Mouse (Mus musculus): ENCODE measurements around the gene Ttc28.

Gene Ttc28

GRCm38 (mm10) chr5:111217447-111218110 lies 338.0 kb downstream of the Ttc28 start:
- DNase-seq = no peak

GRCm38 (mm10) chr5:111218111-111218891 lies 338.7 kb downstream of the Ttc28 start:
- DNase-seq = no peak

- no peak for DNase-seq
Observed at GRCm38 (mm10) chr5:111218998-111219397, 339.4 kb downstream of the Ttc28 start.

GRCm38 (mm10) chr5:111220679-111221380 lies 341.2 kb downstream of the Ttc28 start:
- DNase-seq = no peak

GRCm38 (mm10) chr5:111222820-111223219 lies 343.2 kb downstream of the Ttc28 start:
- no peak for DNase-seq

- DNase-seq = no peak
Observed at GRCm38 (mm10) chr5:111225306-111225705, 345.7 kb downstream of the Ttc28 start.

- peak; percentile 89 for DNase-seq
Observed at GRCm38 (mm10) chr5:111226486-111226885, 346.9 kb downstream of the Ttc28 start.

- DNase-seq = no peak
Observed at GRCm38 (mm10) chr5:111227850-111228249, 348.2 kb downstream of the Ttc28 start.

- DNase-seq = no peak
Observed at GRCm38 (mm10) chr5:111228302-111229040, 348.9 kb downstream of the Ttc28 start.

GRCm38 (mm10) chr5:111229041-111229394 lies 349.4 kb downstream of the Ttc28 start:
- DNase-seq = no peak

- no peak for DNase-seq
Observed at GRCm38 (mm10) chr5:111229671-111230070, 350.1 kb downstream of the Ttc28 start.

- DNase-seq = no peak
Observed at GRCm38 (mm10) chr5:111231044-111231443, 351.4 kb downstream of the Ttc28 start.

GRCm38 (mm10) chr5:111231769-111232168 lies 352.2 kb downstream of the Ttc28 start:
- DNase-seq = no peak

GRCm38 (mm10) chr5:111233022-111233709 lies 353.6 kb downstream of the Ttc28 start:
- DNase-seq = no peak

- peak; percentile 61 for DNase-seq
Observed at GRCm38 (mm10) chr5:111235131-111235530, 355.5 kb downstream of the Ttc28 start.

- DNase-seq = no peak
Observed at GRCm38 (mm10) chr5:111237176-111237636, 357.6 kb downstream of the Ttc28 start.

- DNase-seq = no peak
Observed at GRCm38 (mm10) chr5:111239223-111239622, 359.6 kb downstream of the Ttc28 start.

GRCm38 (mm10) chr5:111243447-111244040 lies 363.9 kb downstream of the Ttc28 start:
- DNase-seq = no peak

- no peak for DNase-seq
Observed at GRCm38 (mm10) chr5:111244061-111244460, 364.5 kb downstream of the Ttc28 start.

GRCm38 (mm10) chr5:111247571-111248265 lies 368.1 kb downstream of the Ttc28 start:
- no peak for DNase-seq

- DNase-seq = no peak
Observed at GRCm38 (mm10) chr5:111252147-111252546, 372.5 kb downstream of the Ttc28 start.

All from cerebellum, adult 9-11 months (tissue).